Mouse (Mus musculus) limb, embryonic 10.5 days (tissue): ENCODE measurements around the gene Nepro. TPM values are rescaled to one million over a fixed set of nuclear protein-coding genes. Genes with fewer than 3 reads are reported as not detected.

Experiments used
- DNase-seq: peaks from one replicate; pipeline ENCODE4 v3.0.0-alpha.2; 2017; ENCODE audit warnings: low spot score
- H3K27ac ChIP-seq: fragments of 300-500 bp; sonication (generic); 2 replicates; pipeline ENCODE4 v1.5.1; 2016; ENCODE audit warnings: mild to moderate bottlenecking
- H3K27me3 ChIP-seq: fragments of 300-500 bp; sonication (generic); 2 replicates; pipeline ENCODE4 v1.6.1; 2016; ENCODE audit warnings: low read depth, mild to moderate bottlenecking; ENCODE audit not compliant: poor library complexity, severe bottlenecking
- H3K36me3 ChIP-seq: fragments of 300-500 bp; sonication (generic); 2 replicates; pipeline ENCODE4 v1.6.1; 2016; ENCODE audit warnings: mild to moderate bottlenecking, moderate library complexity
- H3K4me1 ChIP-seq: fragments of 300-500 bp; sonication (generic); 2 replicates; pipeline ENCODE4 v1.6.1; 2016
- H3K4me3 ChIP-seq: fragments of 300-500 bp; sonication (generic); 2 replicates; pipeline ENCODE4 v1.5.1; 2016; ENCODE audit warnings: mild to moderate bottlenecking, moderate library complexity
- H3K9me3 ChIP-seq: fragments of 300-500 bp; sonication (generic); replicated peaks from 2 replicates; pipeline ENCODE4 v1.6.1; 2016; ENCODE audit warnings: mild to moderate bottlenecking
- WGBS: fragments of 180-500 bp; shearing (Covaris S2); methylation state at CpG from one replicate; pipeline ENCODE4 v1.1.7; 2016; 5-methylcytosine and 5-hydroxymethylcytosine counted together
- polyA plus RNA-seq: library from polyadenylated mRNA; unstranded; fragments of >200 nt; fragmentation: Nextera tagmentation; extraction: Ambion mirVana; gene quantifications from 2 replicates; pipeline ENCODE4 v1.2.1, GENCODE M21; 2016

Nepro gene
- polyA plus RNA-seq, 1 experiment from 2014 or later: 14.0 TPM

DNA sequence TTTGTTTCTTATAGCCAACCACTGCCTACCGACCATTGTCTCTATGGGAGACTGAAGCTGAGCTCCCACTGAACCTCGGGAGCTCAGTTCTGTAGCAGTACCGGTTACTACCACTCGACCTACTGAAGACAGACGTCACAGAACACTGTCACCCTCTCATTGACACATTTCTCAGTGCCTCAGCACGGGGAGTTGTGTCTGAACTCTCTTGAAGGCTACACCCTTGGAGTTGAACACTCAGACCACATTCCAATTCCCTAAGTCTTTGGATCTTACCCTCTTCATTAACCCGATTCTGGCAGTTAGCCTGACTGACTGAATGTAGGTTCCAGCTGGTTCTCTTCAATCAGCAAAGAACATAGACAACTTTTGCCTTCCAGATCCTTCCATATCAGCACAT is 4.8 kb upstream of the Nepro start:
- Histone ChIP-seq H3K27ac (no peak overlapping the region), H3K9me3 (no peaks in the 10 kb centered on the region), H3K4me3 (no peak overlapping the region), H3K36me3 (peaks cover 15% of the 10 kb centered on the region), H3K4me1 (peaks cover 16% of the 10 kb centered on the region), H3K27me3 (no peaks in the 10 kb centered on the region)
- no peak for DNase-seq
- WGBS: 86% methylated on average over 7 of the region's 7 CpGs

DNA sequence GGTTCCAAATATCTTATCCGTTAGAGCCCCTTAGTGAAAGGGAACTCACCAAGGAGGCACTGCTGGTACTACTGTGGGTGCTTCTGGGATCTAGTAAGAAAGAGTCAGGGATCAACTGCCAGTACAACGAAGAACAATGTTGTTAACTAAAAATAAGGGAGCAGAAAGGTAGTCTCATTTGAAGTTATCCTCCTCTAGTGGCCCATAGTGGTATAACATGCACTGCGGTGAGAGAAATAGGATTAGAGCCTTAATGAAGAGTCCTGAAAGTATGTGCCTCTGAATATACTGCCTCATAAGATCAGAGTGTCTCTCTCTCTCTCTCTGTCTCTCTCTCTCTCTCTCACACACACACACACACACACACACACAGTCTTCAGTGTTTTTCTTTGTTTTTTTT is 3.6 kb upstream of the Nepro start:
- Histone ChIP-seq H3K4me3 (no peak overlapping the region), H3K4me1 (peaks cover 23% of the 10 kb centered on the region), H3K36me3 (peaks cover 15% of the 10 kb centered on the region), H3K9me3 (no peaks in the 10 kb centered on the region), H3K27me3 (no peaks in the 10 kb centered on the region), H3K27ac (no peak overlapping the region)
- WGBS: 86% methylated on average over 3 of the region's 3 CpGs
- DNase-seq: no peak

DNA sequence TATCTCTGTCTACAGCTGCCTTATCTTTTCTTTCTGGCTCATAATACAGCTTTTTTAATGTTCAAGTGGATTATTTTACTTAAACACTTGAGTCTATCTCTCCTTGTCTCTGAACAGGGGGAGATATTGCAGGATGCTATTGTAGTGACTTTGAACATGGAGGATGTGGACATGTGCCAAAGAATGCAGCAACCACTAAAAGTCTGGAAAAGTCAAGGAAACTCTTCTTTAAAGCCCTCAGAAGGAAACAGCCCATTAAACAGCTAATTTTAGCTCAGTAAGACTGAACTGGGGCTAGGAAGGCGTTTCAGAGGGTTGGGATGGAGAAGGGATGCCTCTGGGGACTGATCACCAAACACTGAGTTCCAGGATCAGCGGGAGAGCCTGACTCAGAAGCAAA is 1.4 kb upstream of the Nepro start:
- H3K36me3 ChIP-seq: peaks cover 26% of the 10 kb centered on the region
- DNase-seq: no peak
- H3K9me3 ChIP-seq: no peaks in the 10 kb centered on the region
- no peak overlapping the region for H3K27ac ChIP-seq
- 84% methylated on average over 2 of the region's 2 CpGs for WGBS
- no peaks in the 10 kb centered on the region for H3K27me3 ChIP-seq
- no peak overlapping the region for H3K4me3 ChIP-seq
- H3K4me1 ChIP-seq: peaks cover 24% of the 10 kb centered on the region

DNA sequence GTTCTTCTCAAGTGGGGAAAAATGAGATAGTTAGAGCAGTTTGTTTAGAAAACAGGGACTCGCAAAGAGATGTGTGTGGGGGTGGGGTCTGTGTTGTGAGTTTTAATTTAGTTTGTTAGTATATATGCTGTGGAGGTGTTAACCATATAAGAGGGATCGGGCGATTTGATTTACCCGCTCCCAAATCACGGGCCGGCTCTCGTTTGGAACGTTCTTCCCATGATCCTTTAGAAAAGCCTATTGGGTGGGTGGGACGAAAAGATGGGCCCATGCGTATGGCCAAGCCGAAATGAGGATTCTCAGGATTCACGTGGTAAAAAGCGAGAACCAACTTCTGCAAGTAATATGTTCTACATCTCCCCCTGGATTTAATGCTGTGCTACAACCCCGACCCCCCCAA is 746 bp downstream of the Nepro start:
- no peaks in the 10 kb centered on the region for H3K27me3 ChIP-seq
- peak overlapping the region; percentile 99 for H3K27ac ChIP-seq
- H3K36me3 ChIP-seq: peaks cover 40% of the 10 kb centered on the region
- no peaks in the 10 kb centered on the region for H3K9me3 ChIP-seq
- under 1% methylated on average over 14 of the region's 14 CpGs for WGBS
- peaks cover 24% of the 10 kb centered on the region for H3K4me1 ChIP-seq
- peak overlapping the region; percentile 96 for H3K4me3 ChIP-seq
- peak; percentile 63 for DNase-seq

DNA sequence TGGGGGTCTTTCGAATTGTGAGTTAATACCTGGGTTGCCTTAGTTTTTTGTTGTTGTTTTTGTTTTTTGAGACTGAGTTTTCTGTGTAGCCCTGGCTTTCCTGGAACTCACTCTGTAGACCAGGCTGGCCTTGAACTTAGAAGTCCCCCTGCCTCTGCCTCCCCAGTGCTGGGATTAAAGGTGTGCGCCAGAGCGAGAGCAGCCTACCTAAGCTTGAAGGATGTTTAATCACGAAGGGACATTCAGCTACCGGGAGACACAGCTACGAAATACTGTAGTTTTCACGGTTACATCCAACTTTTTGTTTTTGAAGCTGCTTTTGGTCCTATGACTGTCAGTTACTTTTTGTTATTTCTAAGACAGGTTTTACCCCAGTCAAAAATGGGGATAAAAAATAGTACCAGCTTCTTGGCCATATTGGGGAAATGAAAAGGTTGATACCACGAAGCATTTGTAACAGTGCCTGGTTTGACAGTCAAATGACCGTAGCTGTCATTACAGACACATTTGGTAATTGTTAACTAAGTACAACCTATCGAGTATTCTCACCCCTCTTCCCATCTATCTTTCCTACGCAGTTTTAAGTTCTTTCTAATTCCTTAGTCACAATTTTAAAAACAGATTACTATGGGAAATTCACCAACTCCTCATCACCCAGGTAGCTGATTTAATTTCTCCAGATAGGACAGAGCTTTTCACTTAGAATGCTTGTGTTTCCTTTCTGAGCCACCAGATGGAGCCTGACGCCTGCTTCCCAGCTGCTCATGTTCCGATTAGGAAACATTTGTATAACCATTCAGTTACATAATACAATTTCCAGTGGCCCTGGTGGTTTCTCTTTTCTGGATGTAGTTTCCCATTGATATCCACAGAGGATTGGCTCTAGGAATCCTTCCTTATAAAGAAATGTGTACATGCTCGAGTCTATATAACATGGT is 1.5 kb downstream of the Nepro start:
- H3K27me3 ChIP-seq: no peaks in the 10 kb centered on the region
- H3K4me1 ChIP-seq: peaks cover 24% of the 10 kb centered on the region
- 47% methylated on average over 14 of the region's 14 CpGs for WGBS
- peak overlapping the region; percentile 99; the same call in 1 of the 2 replicates for H3K27ac ChIP-seq
- peak overlapping the region; percentile 96 for H3K4me3 ChIP-seq
- DNase-seq: peak; percentile 55
- H3K9me3 ChIP-seq: no peaks in the 10 kb centered on the region
- peaks cover 40% of the 10 kb centered on the region for H3K36me3 ChIP-seq

DNA sequence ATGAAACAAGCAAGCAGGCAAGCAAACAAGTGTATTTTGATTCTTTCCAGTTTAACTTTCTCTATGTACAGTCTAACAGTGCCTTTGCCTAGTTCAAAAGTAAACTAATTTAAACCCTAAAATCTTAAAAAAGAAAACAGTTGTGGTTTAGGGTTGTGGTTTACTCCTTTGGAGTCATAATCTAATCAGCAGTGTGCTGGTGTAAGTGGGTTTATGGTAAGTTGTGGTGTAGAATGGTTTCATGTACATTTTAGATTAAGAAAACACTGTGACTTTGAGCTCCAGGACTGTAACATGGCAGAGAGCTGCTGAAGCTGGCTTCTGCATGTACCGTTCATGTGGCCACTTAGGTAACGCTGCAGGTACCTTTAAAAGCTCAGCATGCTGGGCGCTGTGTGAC is 3.4 kb downstream of the Nepro start:
- no peak for DNase-seq
- Histone ChIP-seq H3K9me3 (no peaks in the 10 kb centered on the region), H3K27me3 (no peaks in the 10 kb centered on the region), H3K36me3 (peaks cover 60% of the 10 kb centered on the region), H3K27ac (no peak overlapping the region), H3K4me1 (peaks cover 24% of the 10 kb centered on the region), H3K4me3 (no peak overlapping the region)
- 97% methylated on average over 3 of the region's 3 CpGs for WGBS

DNA sequence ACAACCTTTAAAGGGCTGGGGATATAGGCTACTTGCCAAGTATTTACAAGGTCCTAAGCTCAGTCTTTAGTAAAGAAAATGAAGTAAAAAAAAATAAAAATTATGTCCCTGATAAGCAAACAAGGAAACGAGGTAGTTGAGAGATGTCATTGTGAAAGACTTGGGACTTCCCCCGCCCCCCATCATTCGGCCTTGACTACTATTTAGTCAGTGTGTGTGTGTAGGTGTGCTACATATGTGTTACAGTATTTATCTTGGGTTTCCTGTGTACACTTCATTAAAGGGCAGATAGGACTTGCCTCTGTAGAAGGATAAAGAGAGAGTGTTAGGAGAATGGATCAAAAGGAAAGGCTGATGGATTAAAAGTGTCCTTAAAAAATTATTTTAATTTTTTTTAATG is 10.0 kb downstream of the Nepro start:
- Histone ChIP-seq H3K27ac (no peak overlapping the region), H3K4me3 (no peak overlapping the region), H3K4me1 (no peaks in the 10 kb centered on the region), H3K36me3 (peaks cover 100% of the 10 kb centered on the region), H3K27me3 (no peaks in the 10 kb centered on the region), H3K9me3 (no peaks in the 10 kb centered on the region)
- WGBS: 89% methylated on average over 3 of the region's 3 CpGs
- DNase-seq: no peak

DNA sequence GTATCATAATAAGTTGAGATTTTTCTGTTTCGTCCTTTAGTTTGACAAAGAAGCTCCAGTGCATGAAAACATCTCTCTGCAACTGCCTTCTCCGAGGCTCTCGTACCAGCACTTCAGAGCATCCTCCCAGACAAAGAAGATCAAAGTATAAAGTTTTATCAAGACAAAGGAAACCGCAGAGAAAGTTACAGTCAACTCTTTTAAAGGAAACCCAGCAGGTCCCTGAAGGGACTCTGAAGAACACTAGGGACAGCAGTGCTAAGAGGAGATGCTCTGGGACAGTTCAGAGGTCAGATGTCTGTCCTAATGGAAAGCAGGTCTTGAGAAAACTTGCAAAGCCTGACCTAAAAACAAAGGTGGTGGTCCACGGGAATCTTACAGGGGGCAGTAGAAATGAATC is 11.6 kb downstream of the Nepro start:
- WGBS: 90% methylated on average over 5 of the region's 5 CpGs
- H3K27ac ChIP-seq: no peak overlapping the region
- no peak for DNase-seq
- H3K4me3 ChIP-seq: no peak overlapping the region
- H3K4me1 ChIP-seq: no peaks in the 10 kb centered on the region
- H3K9me3 ChIP-seq: no peaks in the 10 kb centered on the region
- H3K27me3 ChIP-seq: no peaks in the 10 kb centered on the region
- H3K36me3 ChIP-seq: peaks cover 98% of the 10 kb centered on the region

DNA sequence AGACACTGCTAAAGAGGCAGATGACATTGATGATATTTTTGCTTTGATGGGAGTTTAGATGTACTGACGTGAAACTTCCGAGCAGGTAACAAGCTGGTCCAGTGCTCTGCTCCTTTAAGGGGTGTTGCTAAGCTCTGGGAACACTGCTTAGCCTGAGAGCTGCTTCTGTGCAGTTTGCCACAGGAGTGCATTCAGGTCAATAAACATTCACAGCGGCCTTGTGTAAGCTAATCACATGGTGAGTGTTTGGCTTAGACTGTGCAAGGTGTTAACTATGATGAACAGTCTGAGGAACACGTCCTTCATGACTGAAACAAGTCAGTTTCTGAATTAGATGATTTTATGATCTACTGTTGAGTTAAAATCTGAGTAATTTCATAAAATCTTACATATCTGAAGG is 12.0 kb downstream of the Nepro start:
- Histone ChIP-seq H3K27ac (no peak overlapping the region), H3K4me1 (no peaks in the 10 kb centered on the region), H3K9me3 (no peaks in the 10 kb centered on the region), H3K27me3 (no peaks in the 10 kb centered on the region), H3K4me3 (no peak overlapping the region), H3K36me3 (peaks cover 98% of the 10 kb centered on the region)
- no peak for DNase-seq
- 85% methylated on average over 4 of the region's 4 CpGs for WGBS

DNA sequence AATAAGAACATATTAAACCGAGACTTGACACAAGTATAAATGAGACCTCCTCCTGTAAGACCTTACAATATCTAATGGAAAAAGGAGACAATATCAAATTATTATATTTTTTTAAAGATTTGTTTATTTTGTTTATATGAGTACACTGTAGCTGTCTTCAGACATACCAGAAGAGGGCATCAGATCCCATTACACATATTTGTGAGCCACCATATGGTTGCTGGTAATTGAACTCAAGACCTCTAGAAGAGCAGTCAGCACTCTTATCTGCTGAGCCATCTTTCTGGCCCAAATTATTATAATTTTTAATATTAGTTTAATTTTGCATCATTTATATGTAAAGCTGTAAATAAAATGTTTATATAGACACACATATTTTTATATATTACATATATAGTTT is 18.7 kb downstream of the Nepro start:
- H3K4me3 ChIP-seq: no peak overlapping the region
- no peak overlapping the region for H3K27ac ChIP-seq
- H3K4me1 ChIP-seq: peaks cover 12% of the 10 kb centered on the region
- no peaks in the 10 kb centered on the region for H3K9me3 ChIP-seq
- 92% methylated on average over 1 of the region's 1 CpGs for WGBS
- peaks cover 43% of the 10 kb centered on the region for H3K36me3 ChIP-seq
- DNase-seq: no peak
- no peaks in the 10 kb centered on the region for H3K27me3 ChIP-seq

DNA sequence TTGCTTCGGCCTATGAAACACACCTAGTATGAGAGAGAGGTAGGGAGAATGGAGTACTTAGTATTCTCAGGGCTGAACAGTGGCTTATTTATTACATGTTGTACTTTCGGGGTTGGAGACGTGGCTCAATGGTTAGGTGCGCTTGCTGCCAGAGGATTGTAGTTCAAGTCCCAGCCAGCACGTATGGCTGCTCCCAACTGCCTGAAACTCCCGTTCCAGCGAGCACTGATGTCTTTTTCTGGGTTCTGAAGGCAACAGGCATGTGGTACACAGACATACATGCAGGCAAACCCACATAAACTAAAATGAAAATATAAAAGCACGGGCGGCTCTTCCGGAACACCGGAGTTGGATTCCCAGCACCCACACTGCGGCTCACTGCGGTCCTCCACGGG is 21.4 kb downstream of the Nepro start:
- Histone ChIP-seq H3K27ac (peak overlapping the region; percentile 95), H3K4me1 (peaks cover 12% of the 10 kb centered on the region), H3K9me3 (no peaks in the 10 kb centered on the region), H3K36me3 (peaks cover 17% of the 10 kb centered on the region), H3K27me3 (no peaks in the 10 kb centered on the region), H3K4me3 (peak overlapping the region; percentile 86)
- DNase-seq: no peak
- 12% methylated on average over 14 of the region's 14 CpGs for WGBS

DNA sequence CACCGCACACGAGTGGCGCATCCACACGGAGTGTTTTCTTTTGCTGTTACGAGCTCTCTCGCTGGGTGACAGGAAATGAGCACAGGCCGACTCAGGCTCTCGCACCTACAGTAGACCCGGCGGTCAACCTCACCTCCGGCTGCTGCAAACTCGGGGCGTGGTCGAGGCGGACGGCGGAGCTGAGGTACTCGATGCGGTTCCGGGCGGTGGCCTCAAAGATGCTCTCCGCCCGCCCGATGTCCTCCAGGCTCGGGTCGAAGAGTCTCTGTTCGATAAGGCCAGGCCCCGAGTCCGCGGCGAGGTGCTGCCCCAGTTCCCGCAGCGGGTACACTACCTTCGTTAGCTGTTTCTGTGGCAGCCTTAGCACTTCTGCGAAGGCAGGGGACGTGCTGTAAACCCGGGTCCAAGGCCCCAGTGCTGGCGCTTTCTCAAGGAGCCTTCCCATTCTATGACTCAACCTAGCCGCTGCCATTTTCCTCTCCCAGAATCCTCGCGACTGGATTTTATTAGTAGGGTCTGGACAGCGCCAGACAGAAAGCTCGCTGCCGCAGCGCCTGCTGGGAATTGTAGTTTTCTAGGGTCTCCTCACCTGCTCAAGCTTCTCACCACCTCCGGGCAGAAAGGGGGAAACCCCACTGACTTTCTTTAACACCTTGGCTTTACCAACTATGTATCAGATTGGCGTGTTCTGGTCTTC is 21.9 kb downstream of the Nepro start, which contains the start of gene Gtpbp8:
TSS of gene Gtpbp8 (minus strand) at position 498 of the 697 bp plus-strand sequence.
- DNase-seq: peak; percentile 83
- Histone ChIP-seq H3K9me3 (no peaks in the 10 kb centered on the region), H3K27ac (peak within 1 kb of the TSS; percentile 95), H3K4me1 (peaks cover 12% of the 10 kb centered on the region), H3K36me3 (peaks cover 12% of the 10 kb centered on the region), H3K4me3 (peak within 1 kb of the TSS; percentile 86), H3K27me3 (no peaks in the 10 kb centered on the region)
- under 1% methylated on average over 47 of the region's 47 CpGs for WGBS

DNA sequence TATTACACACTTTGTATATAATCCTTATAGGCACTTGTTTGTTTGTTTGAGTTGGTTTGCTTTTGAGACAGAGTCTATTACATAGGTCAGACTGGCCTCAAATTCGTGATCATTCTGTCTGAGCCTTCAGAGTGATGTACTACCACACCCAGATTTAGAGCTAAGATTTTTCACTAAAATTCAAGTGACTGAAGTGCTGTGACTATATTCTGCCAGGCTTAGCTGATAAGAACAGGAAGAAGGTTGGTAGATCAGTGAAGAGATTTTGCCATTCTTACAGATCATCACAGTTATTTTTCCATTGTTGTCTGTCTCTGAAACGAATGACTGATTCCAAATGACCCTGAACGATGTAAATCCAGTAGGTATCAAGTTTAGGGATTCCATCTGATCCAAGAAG is 23.9 kb downstream of the Nepro start:
- Histone ChIP-seq H3K27me3 (no peaks in the 10 kb centered on the region), H3K4me3 (no peak overlapping the region), H3K4me1 (peaks cover 12% of the 10 kb centered on the region), H3K36me3 (no peaks in the 10 kb centered on the region), H3K27ac (no peak overlapping the region), H3K9me3 (no peaks in the 10 kb centered on the region)
- WGBS: 75% methylated on average over 3 of the region's 3 CpGs
- DNase-seq: no peak
